Mouse (Mus musculus) forebrain, embryonic 10.5 days (tissue): Measurements from ENCODE around the gene Rap1gap2. TPM values are rescaled to one million over a fixed set of nuclear protein-coding genes. Genes with fewer than 3 reads are reported as not detected.

Experiments
- DNase-seq: peaks from one replicate; pipeline ENCODE4 v3.0.0-alpha.2; 2017; ENCODE audit warnings: low spot score; ENCODE audit errors: extremely low spot score
- H3K27ac ChIP-seq: fragments of 300-500 bp; sonication (generic); 2 replicates; pipeline ENCODE4 v1.5.1; 2016; ENCODE audit warnings: mild to moderate bottlenecking
- H3K27me3 ChIP-seq: fragments of 300-500 bp; sonication (generic); 2 replicates; pipeline ENCODE4 v1.6.1; 2016; ENCODE audit warnings: mild to moderate bottlenecking; ENCODE audit not compliant: poor library complexity, severe bottlenecking
- H3K36me3 ChIP-seq: fragments of 300-500 bp; sonication (generic); replicated peaks from 2 replicates; pipeline ENCODE4 v1.6.1; 2016; ENCODE audit warnings: mild to moderate bottlenecking, moderate library complexity
- H3K4me1 ChIP-seq: fragments of 300-500 bp; sonication (generic); 2 replicates; pipeline ENCODE4 v1.6.1; 2016
- H3K4me3 ChIP-seq: fragments of 300-500 bp; sonication (generic); 2 replicates; pipeline ENCODE4 v1.5.1; 2016; ENCODE audit warnings: mild to moderate bottlenecking, moderate library complexity
- H3K9me3 ChIP-seq: fragments of 300-500 bp; sonication (generic); 2 replicates; pipeline ENCODE4 v1.6.1; 2016; ENCODE audit warnings: mild to moderate bottlenecking, moderate library complexity
- WGBS: fragments of 180-500 bp; shearing (Covaris S2); methylation state at CpG from one replicate; pipeline ENCODE4 v1.1.7; 2016; 5-methylcytosine and 5-hydroxymethylcytosine counted together
- polyA plus RNA-seq: library from polyadenylated mRNA; unstranded; fragments of >200 nt; fragmentation: Nextera tagmentation; extraction: Ambion mirVana; gene quantifications from 2 replicates; pipeline ENCODE4 v1.2.1, GENCODE M21; 2016

Rap1gap2 gene
- polyA plus RNA-seq, 1 experiment from 2014 or later: 0.66 TPM

GRCm38 (mm10) chr11:74443147-74443923, 167.4 kb downstream of the Rap1gap2 start:
- no peak for DNase-seq
- Histone ChIP-seq H3K36me3 (no peaks in the 10 kb centered on the region), H3K9me3 (no peaks in the 10 kb centered on the region), H3K27me3 (no peaks in the 10 kb centered on the region), H3K4me3 (no peak overlapping the region), H3K4me1 (no peaks in the 10 kb centered on the region), H3K27ac (no peak overlapping the region)
- 88% methylated on average over 6 of the region's 6 CpGs for WGBS

GRCm38 (mm10) chr11:74442396-74442795, 168.3 kb downstream of the Rap1gap2 start:
- Histone ChIP-seq H3K27ac (no peak overlapping the region), H3K4me3 (no peak overlapping the region), H3K4me1 (no peaks in the 10 kb centered on the region), H3K9me3 (no peaks in the 10 kb centered on the region), H3K27me3 (no peaks in the 10 kb centered on the region), H3K36me3 (no peaks in the 10 kb centered on the region)
- 90% methylated on average over 4 of the region's 4 CpGs for WGBS
- DNase-seq: no peak

DNA sequence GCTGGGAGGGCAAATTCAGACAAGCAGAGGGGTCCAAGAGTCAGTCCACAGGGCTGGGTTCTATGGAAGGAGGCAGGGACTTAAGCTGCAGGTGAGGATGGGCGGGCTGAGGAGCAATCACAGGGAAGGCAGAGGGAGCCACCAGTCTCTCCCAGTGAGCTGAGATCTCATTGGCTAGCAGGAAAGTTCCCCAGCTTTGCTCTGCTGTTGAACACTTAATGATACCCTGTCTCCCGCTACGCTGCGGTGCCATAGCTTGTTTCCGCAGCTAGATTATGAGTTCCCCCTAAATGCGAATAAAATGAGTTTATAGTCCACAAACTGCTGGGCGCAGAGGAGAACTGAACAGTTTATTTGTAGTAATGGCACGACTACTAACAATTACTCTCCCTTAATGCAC, 170.6 kb downstream of the Rap1gap2 start:
- no peak overlapping the region for H3K27ac ChIP-seq
- DNase-seq: no peak
- H3K36me3 ChIP-seq: no peaks in the 10 kb centered on the region
- WGBS: 87% methylated on average over 8 of the region's 8 CpGs
- no peaks in the 10 kb centered on the region for H3K27me3 ChIP-seq
- no peak overlapping the region for H3K4me3 ChIP-seq
- H3K9me3 ChIP-seq: no peaks in the 10 kb centered on the region
- no peaks in the 10 kb centered on the region for H3K4me1 ChIP-seq

DNA sequence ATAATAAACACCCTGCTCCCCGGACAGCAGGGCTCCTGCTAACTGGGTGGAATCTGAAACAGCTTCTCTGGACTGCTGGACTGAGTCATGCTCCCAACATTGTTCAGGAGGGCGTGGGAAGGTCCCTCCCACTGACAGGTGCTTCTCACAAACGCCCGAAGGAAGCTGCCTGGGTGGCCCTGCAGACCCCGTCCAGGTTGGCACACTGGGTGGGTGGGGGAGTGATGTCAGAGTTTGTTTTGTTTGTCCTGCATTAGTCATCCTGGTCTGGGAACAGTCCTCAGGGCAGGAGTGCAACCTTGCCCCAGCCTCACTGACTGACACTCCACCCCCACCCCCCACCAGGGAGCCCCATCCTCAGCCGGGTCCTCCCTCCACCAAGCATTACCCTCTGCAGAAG, 171.5 kb downstream of the Rap1gap2 start:
- Histone ChIP-seq H3K36me3 (no peaks in the 10 kb centered on the region), H3K9me3 (no peaks in the 10 kb centered on the region), H3K4me3 (no peak overlapping the region), H3K27me3 (no peaks in the 10 kb centered on the region), H3K27ac (no peak overlapping the region), H3K4me1 (no peaks in the 10 kb centered on the region)
- DNase-seq: no peak
- 78% methylated on average over 6 of the region's 6 CpGs for WGBS

DNA sequence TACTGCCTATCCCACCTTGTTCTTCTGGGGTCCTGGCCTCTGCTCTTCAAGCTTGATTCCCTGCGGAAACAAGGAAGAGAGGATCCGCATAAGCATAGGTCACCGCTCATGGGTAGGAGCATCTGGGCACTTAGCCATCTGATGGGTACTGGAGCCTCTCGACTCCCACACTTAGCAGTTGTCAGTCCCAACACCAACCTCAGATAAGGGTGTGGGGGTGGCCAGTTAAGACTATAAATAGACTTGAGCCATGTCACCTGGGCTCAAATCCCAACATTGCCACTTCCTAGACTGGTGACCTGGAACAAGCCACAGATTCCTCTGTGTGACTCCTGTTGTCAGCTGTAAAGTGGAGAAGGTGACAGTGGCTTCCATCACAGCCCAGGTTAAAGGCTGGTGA, 172.5 kb downstream of the Rap1gap2 start:
- no peaks in the 10 kb centered on the region for H3K9me3 ChIP-seq
- no peak for DNase-seq
- H3K27ac ChIP-seq: no peak overlapping the region
- no peak overlapping the region for H3K4me3 ChIP-seq
- H3K4me1 ChIP-seq: no peaks in the 10 kb centered on the region
- no peaks in the 10 kb centered on the region for H3K36me3 ChIP-seq
- no peaks in the 10 kb centered on the region for H3K27me3 ChIP-seq
- 90% methylated on average over 4 of the region's 4 CpGs for WGBS

DNA sequence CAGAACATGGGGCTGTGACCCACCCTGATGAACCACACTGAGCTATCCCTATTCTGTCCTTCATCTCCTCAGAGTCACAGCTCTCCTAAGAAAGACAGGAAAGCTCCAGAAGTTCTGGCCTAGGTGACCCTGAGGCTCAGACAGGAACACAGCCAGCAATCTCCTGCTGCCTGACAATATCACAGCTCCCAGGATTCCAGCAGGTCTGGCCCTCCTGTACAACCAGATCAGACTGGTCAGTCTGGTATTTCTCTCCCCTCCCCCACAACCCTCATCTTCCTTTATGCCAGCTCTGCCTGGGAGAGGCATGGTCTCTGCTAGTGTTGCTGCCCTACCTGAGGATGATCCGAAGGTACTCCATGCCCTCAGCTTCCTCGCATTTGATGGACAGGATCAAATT, 175.3 kb downstream of the Rap1gap2 start:
- Histone ChIP-seq H3K27me3 (no peaks in the 10 kb centered on the region), H3K4me3 (no peak overlapping the region), H3K27ac (no peak overlapping the region), H3K4me1 (no peaks in the 10 kb centered on the region), H3K9me3 (no peaks in the 10 kb centered on the region), H3K36me3 (no peaks in the 10 kb centered on the region)
- DNase-seq: no peak
- WGBS: 90% methylated on average over 2 of the region's 2 CpGs

DNA sequence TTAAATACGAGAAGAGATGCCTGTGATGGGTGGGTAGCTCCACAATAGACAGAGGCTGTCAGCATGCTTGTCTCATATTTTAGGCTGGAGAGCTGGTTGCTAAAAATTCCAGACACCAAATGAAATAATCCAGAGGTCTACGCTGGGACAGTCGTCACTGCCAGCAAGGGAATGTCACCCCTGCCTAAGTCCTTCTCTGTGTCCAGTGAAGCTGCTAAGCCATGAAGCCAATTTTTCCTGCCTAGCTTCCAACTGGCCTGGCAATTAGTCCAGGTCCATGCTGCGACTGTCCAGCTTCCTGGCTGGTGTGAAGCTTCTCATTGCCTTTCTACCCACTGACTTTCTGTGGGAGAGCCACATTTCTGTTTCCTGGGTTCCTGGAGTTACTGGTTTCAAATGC, 177.7 kb downstream of the Rap1gap2 start:
- 87% methylated on average over 4 of the region's 4 CpGs for WGBS
- DNase-seq: no peak
- H3K36me3 ChIP-seq: no peaks in the 10 kb centered on the region
- no peak overlapping the region for H3K4me3 ChIP-seq
- no peaks in the 10 kb centered on the region for H3K4me1 ChIP-seq
- no peak overlapping the region for H3K27ac ChIP-seq
- H3K27me3 ChIP-seq: no peaks in the 10 kb centered on the region
- no peaks in the 10 kb centered on the region for H3K9me3 ChIP-seq

GRCm38 (mm10) chr11:74429798-74430529, 180.8 kb downstream of the Rap1gap2 start:
- H3K9me3 ChIP-seq: no peaks in the 10 kb centered on the region
- 63% methylated on average over 11 of the region's 11 CpGs for WGBS
- H3K36me3 ChIP-seq: no peaks in the 10 kb centered on the region
- no peaks in the 10 kb centered on the region for H3K27me3 ChIP-seq
- H3K4me1 ChIP-seq: no peaks in the 10 kb centered on the region
- H3K27ac ChIP-seq: no peak overlapping the region
- no peak for DNase-seq
- no peak overlapping the region for H3K4me3 ChIP-seq

GRCm38 (mm10) chr11:74426306-74426705, 184.4 kb downstream of the Rap1gap2 start:
- WGBS: 93% methylated on average over 5 of the region's 5 CpGs
- no peaks in the 10 kb centered on the region for H3K36me3 ChIP-seq

DNA sequence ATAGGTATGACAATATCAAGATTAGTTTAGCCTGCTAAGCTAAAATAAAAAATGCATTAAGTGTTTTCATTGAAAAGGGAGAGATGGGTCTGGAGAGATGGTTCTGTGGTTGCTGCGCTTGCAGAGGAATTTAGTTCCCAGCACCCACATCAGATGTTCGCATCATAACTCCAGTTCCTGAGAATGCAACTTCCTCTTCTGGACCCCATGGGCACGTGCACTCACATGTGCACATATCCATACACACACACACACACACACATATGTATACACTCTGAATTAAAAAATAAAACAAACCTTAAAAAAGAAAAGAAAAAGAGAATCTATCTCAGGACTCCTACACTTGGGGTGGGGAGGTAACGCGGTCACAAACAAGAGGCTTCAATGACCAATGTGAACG, 188.7 kb downstream of the Rap1gap2 start:
- no peak overlapping the region for H3K27ac ChIP-seq
- H3K27me3 ChIP-seq: no peaks in the 10 kb centered on the region
- no peaks in the 10 kb centered on the region for H3K9me3 ChIP-seq
- no peaks in the 10 kb centered on the region for H3K4me1 ChIP-seq
- no peak for DNase-seq
- H3K36me3 ChIP-seq: no peaks in the 10 kb centered on the region
- no peak overlapping the region for H3K4me3 ChIP-seq
- 89% methylated on average over 6 of the region's 6 CpGs for whole genome bisulfite sequencing

More at GRCm38 (mm10) chr11:74426306-74426705, 184.4 kb downstream of the Rap1gap2 start:
- Histone ChIP-seq H3K27me3 (no peaks in the 10 kb centered on the region), H3K27ac (no peak overlapping the region), H3K4me3 (no peak overlapping the region), H3K4me1 (no peaks in the 10 kb centered on the region), H3K9me3 (no peaks in the 10 kb centered on the region)
- no peak for DNase-seq

DNA sequence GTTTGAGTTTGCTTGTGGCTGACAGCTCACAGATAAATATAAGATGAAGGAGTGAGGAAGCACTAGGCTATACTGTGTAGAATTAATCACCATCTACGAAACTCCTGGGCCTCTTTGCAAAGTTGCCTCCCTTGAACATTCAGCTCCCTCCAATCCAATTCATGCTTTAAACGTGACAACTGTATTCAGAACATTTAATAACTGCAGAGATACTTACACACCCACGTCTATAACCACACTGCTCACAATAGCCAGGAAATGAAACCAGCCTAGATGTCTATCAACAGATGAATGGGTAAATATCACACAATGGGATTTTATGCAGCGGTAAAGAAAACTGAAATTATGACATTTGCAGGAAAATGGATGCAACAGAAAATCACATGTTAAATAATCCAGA, 189.6 kb downstream of the Rap1gap2 start:
- Histone ChIP-seq H3K9me3 (no peaks in the 10 kb centered on the region), H3K27me3 (no peaks in the 10 kb centered on the region), H3K36me3 (no peaks in the 10 kb centered on the region), H3K27ac (no peak overlapping the region), H3K4me1 (no peaks in the 10 kb centered on the region), H3K4me3 (no peak overlapping the region)
- 81% methylated on average over 4 of the region's 4 CpGs for WGBS
- no peak for DNase-seq

DNA sequence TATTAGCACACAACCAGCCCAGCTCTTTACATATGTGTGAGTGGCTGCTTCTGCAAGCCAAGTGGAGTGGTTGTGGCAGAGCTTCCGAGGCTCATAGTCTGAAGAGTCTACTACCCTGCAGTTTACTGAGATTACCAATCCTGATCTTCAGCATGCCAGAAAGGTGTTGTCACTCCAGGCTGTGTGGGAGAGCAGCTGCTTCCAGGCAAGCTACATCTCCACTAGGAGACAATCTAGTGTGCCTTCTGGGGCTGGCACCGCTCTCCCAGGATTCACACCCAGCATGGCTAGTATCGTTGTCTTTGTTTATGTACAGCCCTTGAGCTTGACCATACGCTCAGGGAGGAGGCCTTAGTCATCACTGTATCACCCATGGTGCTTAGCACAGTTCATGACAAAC, 191.1 kb downstream of the Rap1gap2 start:
- DNase-seq: no peak
- no peak overlapping the region for H3K27ac ChIP-seq
- H3K36me3 ChIP-seq: no peaks in the 10 kb centered on the region
- H3K4me1 ChIP-seq: no peaks in the 10 kb centered on the region
- 95% methylated on average over 4 of the region's 4 CpGs for WGBS
- H3K4me3 ChIP-seq: no peak overlapping the region
- no peaks in the 10 kb centered on the region for H3K9me3 ChIP-seq
- no peaks in the 10 kb centered on the region for H3K27me3 ChIP-seq

- H3K36me3 ChIP-seq: no peaks in the 10 kb centered on the region
- H3K9me3 ChIP-seq: no peaks in the 10 kb centered on the region
- H3K4me3 ChIP-seq: no peak overlapping the region
- H3K27ac ChIP-seq: no peak overlapping the region
- 89% methylated on average over 12 of the region's 12 CpGs for WGBS
- DNase-seq: no peak
- H3K27me3 ChIP-seq: no peaks in the 10 kb centered on the region
- H3K4me1 ChIP-seq: peaks cover 6% of the 10 kb centered on the region; the same call in 1 of the 2 replicates
Measured at GRCm38 (mm10) chr11:74415736-74416135, 195.0 kb downstream of the Rap1gap2 start.
